Mouse (Mus musculus) intestine, postnatal 0 days (tissue): ENCODE measurements at regions not wholly inside any gene's neighbourhood (a gene's known extent, or its start where the extent isn't known, plus 50 kb on each side); places are given as distances from the start of the nearest gene placed in this dataset.

Experiments used
- ATAC-seq: fragments of 200-750 bp; cut with Nextera tagmentation; 2 replicates; pipeline ENCODE4 v1.8.0; 2017; ENCODE audit warnings: mild to moderate bottlenecking, moderate TSS enrichment, moderate library complexity
- H3K27ac ChIP-seq: fragments of 300-500 bp; sonication (generic); 2 replicates; pipeline ENCODE4 v1.5.1; 2014; ENCODE audit warnings: mild to moderate bottlenecking, low read depth, low read length, moderate library complexity
- H3K27me3 ChIP-seq: fragments of 300-500 bp; sonication (generic); replicated peaks from 2 replicates; pipeline ENCODE4 v1.6.1; 2014; ENCODE audit warnings: low read length, mixed read lengths; ENCODE audit not compliant: control insufficient read depth, insufficient read depth
- H3K36me3 ChIP-seq: fragments of 300-500 bp; sonication (generic); 2 replicates; pipeline ENCODE4 v1.6.1; 2014; ENCODE audit warnings: mild to moderate bottlenecking, moderate library complexity; ENCODE audit not compliant: control insufficient read depth, insufficient read depth
- H3K4me1 ChIP-seq: fragments of 300-500 bp; sonication (generic); replicated peaks from 2 replicates; pipeline ENCODE4 v1.6.1; 2014; ENCODE audit warnings: antibody characterized with exemption, low read length, mixed read lengths; ENCODE audit not compliant: control insufficient read depth, insufficient read depth
- H3K4me2 ChIP-seq: fragments of 300-500 bp; sonication (generic); replicated peaks from 2 replicates; pipeline ENCODE4 v1.6.1; 2014; ENCODE audit warnings: low read depth, mild to moderate bottlenecking, moderate library complexity
- H3K4me3 ChIP-seq: fragments of 300-500 bp; sonication (generic); 2 replicates; pipeline ENCODE4 v1.5.1; 2014; ENCODE audit warnings: low read depth, low read length
- H3K9ac ChIP-seq: fragments of 300-500 bp; sonication (generic); 2 replicates; pipeline ENCODE4 v1.6.1; 2014; ENCODE audit warnings: mild to moderate bottlenecking, low read depth, low read length
- H3K9me3 ChIP-seq: fragments of 300-500 bp; sonication (generic); 2 replicates; pipeline ENCODE4 v1.6.1; 2016; ENCODE audit warnings: mixed run types; ENCODE audit not compliant: control insufficient read depth
- CTCF ChIP-seq: sonication (generic); IDR thresholded peaks from 2 replicates; pipeline ENCODE4 v1.5.1; 2016; ENCODE audit warnings: low read depth, mild to moderate bottlenecking, control low read depth, antibody characterized with exemption, moderate library complexity
- WGBS: fragments of 180-500 bp; shearing (Covaris S2); extraction: QIAGEN DNeasy Blood & Tissue Kit; methylation state at CpG from one replicate; pipeline ENCODE4 v1.1.7; 2014; 5-methylcytosine and 5-hydroxymethylcytosine counted together

GRCm38 (mm10) chr16:87136503-87136902 is 217.5 kb upstream of the N6amt1 start:
- Histone ChIP-seq H3K27me3 (no peaks in the 10 kb centered on the region), H3K4me1 (no peaks in the 10 kb centered on the region), H3K9me3 (no peaks in the 10 kb centered on the region), H3K4me3 (no peak overlapping the region), H3K9ac (no peak overlapping the region), H3K27ac (no peak overlapping the region), H3K4me2 (no peak overlapping the region), H3K36me3 (no peaks in the 10 kb centered on the region)
- no peak for TF ChIP-seq CTCF
- no peak for ATAC-seq
- 85% methylated on average over 1 of the region's 1 CpGs for WGBS

DNA sequence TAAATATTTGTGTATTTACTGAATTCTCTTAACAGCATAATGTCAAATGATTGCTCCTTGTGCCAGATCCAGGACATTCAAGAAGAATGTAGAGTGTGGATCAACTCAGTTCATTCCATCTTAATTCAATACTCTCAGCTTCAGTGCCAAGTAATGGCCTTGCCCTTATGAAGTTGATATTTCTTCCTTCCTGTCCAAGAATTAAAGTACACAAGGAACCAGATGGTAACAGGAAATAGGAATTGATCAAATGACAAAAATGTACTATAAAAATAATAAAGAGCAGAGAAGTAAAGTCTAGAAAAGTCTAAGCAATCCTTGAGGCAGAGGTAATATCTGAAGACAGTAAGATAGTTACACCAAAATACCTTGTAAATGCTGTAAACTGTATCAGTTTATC is 219.5 kb upstream of the N6amt1 start:
- no peaks in the 10 kb centered on the region for H3K36me3 ChIP-seq
- H3K4me1 ChIP-seq = no peaks in the 10 kb centered on the region
- H3K27me3 ChIP-seq = no peaks in the 10 kb centered on the region
- no peak for ATAC-seq
- no peak overlapping the region for H3K9ac ChIP-seq
- no peak for TF ChIP-seq CTCF
- H3K27ac ChIP-seq = no peak overlapping the region
- H3K4me2 ChIP-seq = no peak overlapping the region
- no peaks in the 10 kb centered on the region for H3K9me3 ChIP-seq
- no peak overlapping the region for H3K4me3 ChIP-seq

DNA sequence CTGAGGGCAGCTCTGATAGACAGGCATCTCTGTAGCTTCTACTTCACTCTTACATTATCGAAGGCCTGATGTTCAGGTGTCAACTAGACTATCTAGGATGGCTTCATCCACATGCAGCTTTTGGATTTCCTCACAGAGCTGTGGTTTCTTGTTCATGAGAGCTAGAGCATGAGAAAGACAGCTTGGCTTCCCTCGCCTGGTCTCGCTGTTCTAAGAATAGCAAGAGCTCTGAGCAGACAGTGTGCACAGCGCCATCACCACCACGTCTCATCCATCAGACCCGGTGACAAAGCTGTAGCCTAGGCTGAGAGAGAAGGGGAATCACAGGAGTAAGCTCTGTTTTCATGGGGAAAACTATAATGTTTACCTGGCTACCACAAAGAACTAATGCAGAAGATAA is 220.1 kb upstream of the N6amt1 start:
- no peak for ATAC-seq
- no peak overlapping the region for H3K4me2 ChIP-seq
- H3K9ac ChIP-seq = no peak overlapping the region
- no peaks in the 10 kb centered on the region for H3K4me1 ChIP-seq
- TF ChIP-seq CTCF = no peak
- no peak overlapping the region for H3K4me3 ChIP-seq
- 72% methylated on average over 6 of the region's 6 CpGs for WGBS
- no peaks in the 10 kb centered on the region for H3K36me3 ChIP-seq
- no peaks in the 10 kb centered on the region for H3K9me3 ChIP-seq
- no peaks in the 10 kb centered on the region for H3K27me3 ChIP-seq
- H3K27ac ChIP-seq = no peak overlapping the region

DNA sequence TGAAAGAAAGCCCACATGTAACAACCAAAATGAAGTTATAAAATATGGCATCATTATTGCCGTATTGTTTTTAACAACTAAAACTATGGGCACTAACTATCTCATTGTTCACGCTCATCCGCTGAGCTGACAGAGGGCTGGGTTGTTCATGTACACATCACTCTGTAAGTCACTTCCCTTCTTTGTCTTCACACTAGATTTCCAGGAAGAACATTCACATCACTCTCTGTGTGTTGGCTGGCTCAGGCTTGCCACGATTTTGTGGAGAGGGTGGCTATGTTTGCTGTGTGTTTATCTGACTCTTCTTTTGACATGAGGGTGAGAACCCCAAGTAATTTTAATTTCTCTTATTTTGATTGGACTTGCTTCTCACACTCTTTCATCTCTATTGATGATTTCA is 221.9 kb upstream of the N6amt1 start:
- 72% methylated on average over 4 of the region's 4 CpGs for WGBS
- no peak for ATAC-seq
- no peaks in the 10 kb centered on the region for H3K9me3 ChIP-seq

GRCm38 (mm10) chr16:87130733-87131640 is 223.0 kb upstream of the N6amt1 start:
- Histone ChIP-seq H3K9me3 (no peaks in the 10 kb centered on the region), H3K4me2 (no peak overlapping the region), H3K36me3 (no peaks in the 10 kb centered on the region), H3K27ac (no peak overlapping the region), H3K4me3 (no peak overlapping the region), H3K27me3 (no peaks in the 10 kb centered on the region), H3K9ac (no peak overlapping the region), H3K4me1 (no peaks in the 10 kb centered on the region)
- ATAC-seq = no peak
- no peak for TF ChIP-seq CTCF
- WGBS = 71% methylated on average over 12 of the region's 12 CpGs

More for the DNA sequence above, 221.9 kb upstream of the N6amt1 start:
- H3K27me3 ChIP-seq = no peaks in the 10 kb centered on the region
- TF ChIP-seq CTCF = no peak
- H3K4me1 ChIP-seq = no peaks in the 10 kb centered on the region
- no peak overlapping the region for H3K4me3 ChIP-seq
- no peak overlapping the region for H3K9ac ChIP-seq
- no peaks in the 10 kb centered on the region for H3K36me3 ChIP-seq
- H3K4me2 ChIP-seq = no peak overlapping the region
- no peak overlapping the region for H3K27ac ChIP-seq

GRCm38 (mm10) chr16:87129021-87129420 is 225.0 kb upstream of the N6amt1 start:
- Histone ChIP-seq H3K27ac (no peak overlapping the region), H3K9ac (no peak overlapping the region), H3K4me1 (no peaks in the 10 kb centered on the region), H3K4me2 (no peak overlapping the region), H3K27me3 (no peaks in the 10 kb centered on the region), H3K36me3 (no peaks in the 10 kb centered on the region), H3K9me3 (no peaks in the 10 kb centered on the region), H3K4me3 (no peak overlapping the region)
- no peak for ATAC-seq
- TF ChIP-seq CTCF = no peak
- WGBS = 97% methylated on average over 3 of the region's 3 CpGs
